Mouse (Mus musculus) lung, postnatal 4 days (tissue): ENCODE results near the gene Tas2r126.
"Not testable (repeated sequence)": the region's sequence is repeated elsewhere in the genome, so short reads cannot be mapped to it uniquely, and the experiment has no call there.

Source experiments
- DNase-seq, 2 experiments: peaks; one replicate each; pipeline ENCODE4 v3.0.0; 2021

The Tas2r126 gene

DNA sequence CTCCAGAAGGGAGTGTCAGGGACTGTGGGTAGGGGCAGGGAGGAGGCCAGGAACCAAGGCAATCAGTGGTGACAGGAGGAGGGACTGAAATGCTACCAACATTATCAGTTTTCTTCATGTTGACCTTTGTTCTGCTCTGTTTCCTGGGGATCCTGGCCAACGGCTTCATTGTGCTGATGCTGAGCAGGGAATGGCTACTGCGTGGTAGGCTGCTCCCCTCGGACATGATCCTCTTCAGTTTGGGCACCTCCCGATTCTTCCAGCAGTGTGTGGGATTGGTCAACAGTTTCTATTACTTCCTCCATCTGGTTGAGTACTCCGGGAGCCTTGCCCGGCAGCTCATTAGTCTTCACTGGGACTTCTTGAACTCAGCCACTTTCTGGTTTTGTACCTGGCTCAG lies at the start of gene Tas2r126:
Gene Tas2r126, plus strand, starts transcription at position 90 of the 400 bp plus-strand sequence.
- no peak for DNase-seq

DNA sequence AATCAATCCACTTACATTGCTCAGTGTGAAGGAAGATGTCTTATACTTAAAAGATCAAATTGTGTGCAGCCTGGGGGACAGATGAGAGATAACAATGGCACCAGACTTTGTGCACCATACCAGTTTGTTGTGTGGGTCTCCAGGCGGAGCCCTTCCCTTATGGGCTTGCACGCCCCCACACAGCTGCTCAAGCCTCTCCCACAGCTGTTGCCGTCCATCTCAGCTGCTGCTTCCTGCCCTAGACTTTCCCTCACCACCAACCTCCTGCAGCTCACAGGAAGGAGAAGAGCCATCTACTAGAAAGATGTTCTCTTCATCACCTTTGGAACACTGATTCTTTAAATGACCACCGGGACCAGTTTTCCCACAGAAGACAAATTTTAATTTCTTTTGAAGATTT lies 48.7 kb upstream of the Tas2r126 start:
- DNase-seq = no peak

DNA sequence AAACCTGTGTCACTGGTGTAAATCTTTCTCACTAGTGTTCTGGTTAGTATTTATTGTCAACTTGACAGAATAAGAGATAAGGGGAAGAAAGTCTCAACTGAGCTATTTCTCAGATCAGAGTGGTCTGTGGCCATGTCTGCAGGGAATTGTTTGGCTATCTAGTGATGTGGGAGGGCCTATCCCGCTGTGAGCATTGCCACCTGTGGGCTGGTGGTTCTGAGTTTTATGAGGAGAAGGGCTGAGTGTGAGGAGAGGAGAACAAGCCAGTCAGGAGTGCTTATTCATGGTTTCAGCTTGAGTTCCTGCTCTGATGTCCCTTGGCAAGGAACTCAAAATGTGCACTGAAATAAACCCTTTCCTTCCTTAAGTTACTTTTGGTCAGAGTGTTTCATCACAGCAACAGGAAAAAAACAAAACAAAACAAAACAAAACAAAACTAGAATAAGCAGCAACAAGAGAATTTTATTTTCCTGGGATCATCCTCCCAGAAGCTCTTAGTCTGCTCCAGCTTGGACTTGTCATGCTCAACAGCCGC lies 42.5 kb upstream of the Tas2r126 start:
- peak in 1 of 2 experiments; percentile 42 for DNase-seq

DNA sequence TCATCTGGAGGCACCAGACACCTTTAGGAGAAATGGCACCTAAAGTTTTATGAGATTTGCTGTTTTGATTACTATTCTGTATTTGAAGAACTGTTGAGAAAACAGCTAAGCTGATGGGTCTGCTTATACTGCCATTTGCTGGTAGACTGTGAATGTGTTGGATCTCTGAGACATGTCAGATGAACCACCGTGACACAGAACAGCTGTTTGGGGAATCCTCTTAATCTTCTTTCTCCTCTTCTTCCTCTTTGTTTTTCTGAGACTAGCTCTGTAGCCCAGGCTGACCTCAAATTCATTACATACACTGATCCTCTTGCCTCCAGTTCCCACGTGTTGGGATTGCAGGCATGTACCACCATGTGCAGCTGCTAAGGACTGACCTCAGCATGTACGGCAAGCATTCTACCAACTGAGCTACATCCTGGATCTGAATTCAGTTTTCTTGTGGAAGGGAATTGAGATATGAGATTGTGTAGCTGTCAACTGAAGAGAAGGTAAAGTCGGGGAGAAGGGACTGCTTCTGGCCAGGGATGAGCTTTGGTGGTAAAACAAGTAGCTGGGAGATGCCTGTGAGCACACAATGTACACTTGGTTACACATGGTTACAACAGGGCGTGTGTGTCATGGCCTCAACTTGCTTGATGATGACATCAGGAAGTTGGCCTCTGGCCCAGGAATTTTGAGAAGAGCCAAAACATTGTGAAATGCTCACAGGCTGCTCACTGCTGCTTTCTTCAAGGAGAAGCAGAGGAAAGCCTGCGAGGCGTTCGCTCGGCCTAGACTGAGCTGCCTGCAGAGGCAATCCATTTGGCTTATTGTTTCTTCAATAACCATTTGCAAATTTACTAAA lies 38.1 kb upstream of the Tas2r126 start:
- DNase-seq = peak; percentile 92 to 93

DNA sequence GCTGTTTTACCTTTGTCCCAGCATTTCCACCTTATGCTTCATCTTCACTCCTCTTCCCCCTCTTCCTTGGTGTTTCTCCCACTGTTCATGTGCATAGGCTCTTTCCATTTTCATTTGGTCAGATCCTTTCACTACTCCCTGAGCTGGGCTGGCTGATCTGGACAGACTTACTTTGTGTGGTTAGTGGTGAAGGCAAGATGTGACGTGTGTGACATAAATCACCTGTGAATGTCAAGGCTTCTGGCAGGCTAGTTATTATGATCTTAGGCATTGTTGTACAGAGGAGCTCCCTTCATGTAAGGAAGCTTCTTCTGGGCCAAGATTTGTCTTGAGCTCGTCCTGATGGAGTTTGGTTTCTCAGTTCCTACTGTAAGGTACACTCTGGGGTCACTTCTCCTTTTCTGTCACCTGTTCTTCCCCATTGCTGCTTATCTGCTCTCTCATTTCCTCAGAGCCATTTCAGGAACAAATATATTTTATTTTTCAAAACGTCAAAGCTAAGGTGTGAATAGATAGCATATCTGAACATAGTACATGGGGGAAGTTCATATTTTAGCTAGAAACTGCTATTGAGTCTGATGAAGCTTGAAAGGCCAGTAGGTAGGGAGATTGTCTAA lies 37.2 kb upstream of the Tas2r126 start:
- DNase-seq = no peak

DNA sequence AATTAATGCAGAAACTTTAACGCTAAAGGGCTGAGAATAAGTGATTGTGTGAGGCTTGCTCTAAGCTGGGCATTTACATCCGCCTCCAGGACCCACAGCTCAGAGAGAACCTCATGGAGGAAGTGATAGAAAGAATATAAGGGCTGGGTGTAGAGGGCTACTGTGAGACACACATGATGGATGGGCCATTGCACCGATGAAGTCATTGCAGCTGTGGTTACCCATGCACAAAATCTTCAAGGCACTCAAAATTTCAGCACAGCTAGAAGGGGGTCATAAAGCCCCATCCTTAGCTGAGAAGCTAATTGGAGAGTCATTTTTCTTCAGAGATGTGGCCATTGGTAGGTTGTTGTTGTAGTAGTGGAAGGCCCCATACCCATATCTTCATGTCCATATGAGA lies 36.0 kb upstream of the Tas2r126 start:
- DNase-seq = peak in 1 of 2 experiments; percentile 7

DNA sequence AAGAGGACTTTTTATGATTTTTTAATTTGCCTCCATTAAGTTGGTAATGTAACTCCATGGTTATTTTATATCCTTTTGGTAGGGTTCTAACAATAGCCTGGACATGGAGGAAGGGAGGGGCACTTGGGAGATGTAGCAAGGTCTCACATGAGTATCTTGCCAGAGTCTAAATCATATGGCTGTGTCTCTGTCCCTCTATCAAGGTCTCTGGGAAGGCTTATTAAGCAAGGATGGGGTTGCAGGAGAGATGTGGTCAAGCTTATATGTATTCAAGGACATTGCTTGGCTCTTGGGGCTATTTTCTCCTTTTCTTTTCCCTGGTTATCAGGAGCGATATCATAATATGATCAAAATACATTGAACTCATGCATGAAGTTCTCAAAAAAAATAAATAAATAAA lies 35.3 kb upstream of the Tas2r126 start:
- DNase-seq = no peak

DNA sequence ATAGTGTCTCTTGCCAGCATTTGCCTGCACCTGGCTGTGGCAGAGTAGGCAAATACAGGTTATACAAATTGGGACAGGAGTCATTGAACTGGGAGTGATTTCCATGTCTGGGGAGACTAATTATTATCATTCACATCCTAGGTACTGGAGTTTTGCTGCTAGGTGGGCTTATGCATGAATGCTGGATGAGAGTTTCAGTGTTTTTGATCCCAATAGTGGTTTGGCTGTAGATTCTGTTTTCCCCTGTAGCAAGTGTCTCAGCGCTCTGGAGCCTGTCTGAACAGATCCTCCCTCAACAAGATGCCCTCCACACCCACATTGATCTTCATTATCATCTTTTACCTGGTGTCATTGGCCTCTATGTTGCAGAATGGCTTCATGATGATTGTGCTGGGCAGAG lies 34.4 kb upstream of the Tas2r126 start, which contains the start of gene Tas2r143:
Gene Tas2r143, plus strand, starts transcription at position 301 of the 400 bp plus-strand sequence.
- no peak for DNase-seq

DNA sequence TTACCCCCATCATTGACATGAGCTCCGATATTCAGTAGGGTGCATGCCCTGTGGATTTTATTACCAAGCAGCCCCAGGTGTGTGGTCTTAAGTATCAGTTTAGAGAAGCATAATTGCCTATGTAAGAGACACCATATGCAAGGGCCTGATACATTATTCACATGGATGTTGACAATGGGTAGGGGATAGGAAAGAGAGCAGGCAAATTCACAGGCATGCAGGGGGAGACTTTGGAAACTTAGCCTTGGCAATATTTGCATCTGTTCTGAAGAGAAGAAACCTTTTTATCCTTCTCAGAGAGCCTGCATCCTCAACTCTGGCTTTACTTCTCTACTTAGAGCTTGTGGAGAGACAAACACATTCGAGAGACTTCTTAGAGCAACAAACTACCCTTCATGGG lies 29.2 kb upstream of the Tas2r126 start, which contains the start of gene Tas2r135:
Gene Tas2r135, plus strand, starts transcription at position 301 of the 400 bp plus-strand sequence.
- no peak for DNase-seq

DNA sequence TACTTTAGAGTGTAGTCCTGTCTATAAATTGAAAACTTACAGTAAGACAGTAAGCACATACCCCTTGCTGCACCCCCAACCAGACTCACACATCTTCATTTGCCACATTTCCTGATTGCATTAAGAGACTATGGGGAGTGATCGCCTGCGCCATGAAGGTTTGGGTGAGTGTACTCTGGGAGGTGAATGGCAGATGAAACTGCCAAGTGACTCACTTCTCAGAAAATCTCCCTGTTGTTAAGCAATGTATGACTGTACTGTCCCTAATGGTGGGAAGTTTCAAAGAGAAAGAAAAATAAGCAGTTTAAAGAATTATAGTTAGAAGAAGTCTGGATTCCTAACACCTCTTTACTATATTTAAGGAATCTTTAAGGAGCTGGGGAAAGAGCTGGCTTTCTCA lies 14.9 kb upstream of the Tas2r126 start:
- no peak for DNase-seq

DNA sequence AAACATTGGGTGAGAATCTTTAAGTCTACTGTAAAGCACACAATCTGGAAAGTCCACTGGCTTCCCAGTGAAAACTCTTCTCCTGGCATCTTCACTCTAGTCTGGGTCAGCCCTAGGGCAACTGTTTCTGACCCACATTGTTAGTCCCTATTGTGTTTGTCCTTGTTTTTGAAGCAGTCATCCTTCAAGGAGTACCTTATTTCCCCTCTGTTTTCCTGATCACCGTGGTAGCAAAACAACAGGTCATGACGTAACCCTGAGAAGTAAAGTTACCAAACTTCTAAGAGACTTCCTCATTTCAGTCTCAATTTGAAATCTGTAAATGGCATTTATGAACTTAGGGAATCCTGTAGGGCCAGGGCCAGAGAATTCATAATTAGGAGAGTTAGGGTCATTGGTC lies 12.9 kb upstream of the Tas2r126 start:
- peak in 1 of 2 experiments; percentile 18 for DNase-seq

DNA sequence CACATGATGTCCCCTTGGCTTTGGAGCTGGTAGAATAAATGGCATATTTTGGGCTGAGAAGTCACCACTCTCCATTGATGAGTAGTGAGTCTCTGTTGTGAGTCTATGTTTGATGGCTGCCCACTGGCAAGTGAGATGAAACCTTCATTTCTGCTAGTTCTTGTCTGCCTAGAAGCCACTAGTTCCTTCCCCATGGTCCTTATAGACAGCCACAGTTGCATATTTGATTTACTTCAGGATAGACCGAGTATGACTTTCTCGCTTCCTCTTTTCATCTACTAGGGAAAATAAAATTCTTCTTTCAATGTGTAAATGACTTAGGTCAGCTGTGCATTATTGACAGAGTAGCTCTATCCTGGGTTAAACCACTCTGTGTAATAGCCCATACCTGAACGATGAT lies 9.9 kb upstream of the Tas2r126 start:
- no peak for DNase-seq

DNA sequence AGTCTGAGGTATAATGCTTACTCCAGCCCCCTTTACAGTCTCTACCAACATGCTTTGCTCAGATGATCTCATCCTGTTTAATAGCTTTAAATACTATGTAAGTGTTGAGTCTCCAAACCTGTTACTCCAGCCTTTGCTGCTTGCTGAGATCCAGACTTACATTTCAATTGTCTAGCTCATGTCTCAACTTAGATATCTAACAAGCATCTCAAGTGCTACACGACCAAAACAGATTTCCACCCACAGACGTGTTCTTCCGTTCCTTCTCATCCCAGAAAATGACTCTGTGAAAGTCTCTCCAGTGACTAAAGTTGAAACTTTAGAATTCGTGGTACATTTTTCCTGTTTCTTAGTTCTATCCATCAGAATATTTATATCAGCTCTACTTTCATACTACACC lies 8.0 kb upstream of the Tas2r126 start:
- DNase-seq = no peak

DNA sequence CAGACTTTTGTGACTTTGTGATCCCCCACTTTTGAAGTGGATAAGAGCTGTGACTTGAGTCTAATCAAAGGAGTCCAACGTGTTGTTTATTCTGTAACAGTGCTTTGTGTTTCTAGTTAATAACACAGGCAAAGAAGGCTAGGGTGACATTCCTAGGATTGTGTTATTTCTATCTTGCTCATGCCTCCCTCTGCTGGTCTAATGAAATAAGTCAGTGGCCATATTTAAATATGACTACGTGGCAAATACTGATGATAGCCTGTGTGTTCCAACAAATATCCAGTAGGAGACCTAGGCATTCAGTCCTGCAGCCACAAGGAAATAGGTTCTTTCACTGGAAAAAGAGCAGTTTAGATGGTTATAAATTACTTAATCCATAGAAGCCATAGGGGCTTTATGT lies 781 bp upstream of the Tas2r126 start:
- no peak for DNase-seq

DNA sequence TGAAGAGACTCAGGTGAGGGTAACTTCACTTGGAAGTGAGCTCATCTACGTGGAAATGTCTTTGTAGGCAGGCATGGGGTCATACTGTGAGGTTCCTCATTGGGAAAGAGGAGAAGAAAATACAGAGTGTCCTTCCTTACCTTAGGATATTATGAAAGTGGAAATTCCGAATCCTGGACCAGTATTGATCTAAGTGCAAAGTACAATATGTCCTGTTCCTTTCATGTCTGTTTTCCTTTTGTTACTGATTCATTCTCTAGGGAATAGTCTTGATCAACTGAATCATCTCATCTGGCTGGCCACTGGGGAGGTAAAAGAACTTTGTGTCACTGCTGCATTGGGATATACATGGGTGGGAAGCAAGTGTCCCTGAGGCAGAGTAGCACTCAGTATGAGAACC lies 1.2 kb downstream of the Tas2r126 start:
- no peak for DNase-seq

DNA sequence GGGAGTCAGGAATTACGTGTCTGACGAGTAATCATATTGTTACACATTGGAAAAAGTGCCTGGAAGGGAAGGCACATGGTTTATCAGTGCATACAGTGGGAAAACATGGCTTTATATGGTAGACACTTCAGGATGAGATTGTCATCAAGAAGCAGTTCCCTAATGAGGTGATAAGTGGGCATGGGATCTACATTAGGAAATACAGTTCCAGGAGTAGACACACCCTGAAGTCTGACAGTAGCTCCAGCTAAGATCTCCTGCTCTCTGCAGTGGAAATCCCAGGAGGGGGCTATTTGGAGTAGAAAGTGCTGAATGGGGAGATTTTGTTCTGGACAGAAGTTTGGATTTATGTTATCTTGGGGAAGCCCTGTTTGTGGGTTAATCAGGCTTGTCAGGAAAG lies 7.1 kb downstream of the Tas2r126 start:
- no peak for DNase-seq

DNA sequence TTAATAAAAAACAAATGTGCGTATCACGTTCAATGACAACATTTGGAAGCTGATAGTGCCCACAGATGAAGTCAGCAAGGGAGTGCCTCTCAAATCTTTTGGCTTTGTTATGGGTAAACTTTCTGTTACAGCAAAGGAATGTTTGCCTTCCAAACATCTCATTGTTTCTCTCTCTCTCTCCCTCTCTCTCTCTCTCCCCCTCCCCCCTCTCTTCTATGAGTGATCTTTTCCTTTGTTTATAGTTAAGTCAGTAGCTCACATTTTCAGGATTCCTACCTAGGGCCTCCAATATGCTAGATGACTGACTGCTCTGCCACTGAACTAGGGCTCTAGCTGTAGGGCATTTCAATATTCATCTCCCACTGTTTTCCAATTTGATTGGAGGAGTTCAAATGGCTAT lies 10.2 kb downstream of the Tas2r126 start:
- no peak for DNase-seq

DNA sequence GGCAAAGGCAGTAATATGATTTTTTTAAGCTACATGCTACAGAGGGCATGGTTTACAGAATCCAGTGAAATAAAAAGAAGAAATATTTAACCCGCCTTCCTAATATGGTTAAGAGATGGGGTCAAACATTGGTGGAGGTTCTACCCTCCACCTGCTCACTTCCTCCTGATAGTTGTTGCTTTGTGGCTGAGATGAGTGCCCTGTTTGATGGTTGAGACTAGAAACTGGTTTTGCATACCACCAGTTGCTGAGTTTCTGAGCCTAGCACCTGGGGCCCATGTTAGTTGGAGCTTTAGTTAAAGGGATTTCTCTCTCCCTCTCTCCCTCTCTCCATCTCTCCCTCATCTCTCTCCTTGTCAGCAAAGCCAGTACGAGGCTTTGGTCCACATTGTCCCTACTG lies 13.0 kb downstream of the Tas2r126 start:
- DNase-seq = no peak

DNA sequence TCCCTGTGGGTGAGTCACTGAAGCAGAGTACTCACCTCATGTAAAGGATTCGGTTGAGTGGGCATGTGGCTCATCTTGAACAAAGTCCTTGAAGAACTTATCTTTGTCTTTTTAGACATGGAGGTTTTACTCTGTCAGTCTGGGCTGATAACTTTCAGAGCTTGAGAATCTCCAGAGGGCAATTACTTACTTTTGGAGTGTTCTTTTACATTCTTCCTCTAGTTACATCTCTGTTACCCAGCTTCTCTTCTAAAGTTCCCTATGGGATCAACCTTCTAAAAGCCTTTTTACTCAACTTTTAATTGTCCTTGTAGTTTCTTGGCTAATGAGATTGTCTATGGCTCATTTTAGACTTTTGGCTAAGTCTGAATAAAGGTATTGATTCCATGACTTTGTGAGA lies 30.8 kb downstream of the Tas2r126 start, which contains the start of gene Olfr458:
Gene Olfr458, minus strand, starts transcription at position 101 of the 400 bp plus-strand sequence.
- no peak for DNase-seq

DNA sequence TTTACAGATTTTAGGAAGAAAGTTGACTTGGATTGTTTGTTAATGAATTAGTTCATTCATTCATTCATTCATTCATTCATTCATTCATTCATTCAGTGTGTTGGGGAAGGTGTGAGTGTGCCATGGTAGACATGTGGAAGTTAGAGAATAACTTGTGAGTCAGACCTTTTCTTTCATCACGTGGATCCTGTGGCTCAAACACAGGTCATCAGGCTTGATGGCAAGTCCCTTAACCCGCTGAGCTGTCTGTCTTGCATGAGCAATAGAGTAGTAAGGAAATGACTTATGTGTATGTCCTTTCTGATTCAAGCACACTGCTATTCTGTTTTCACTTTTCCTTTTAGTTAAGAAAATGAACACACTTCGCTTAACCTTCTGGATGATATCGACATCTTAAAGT lies 36.2 kb downstream of the Tas2r126 start:
- DNase-seq = no peak

DNA sequence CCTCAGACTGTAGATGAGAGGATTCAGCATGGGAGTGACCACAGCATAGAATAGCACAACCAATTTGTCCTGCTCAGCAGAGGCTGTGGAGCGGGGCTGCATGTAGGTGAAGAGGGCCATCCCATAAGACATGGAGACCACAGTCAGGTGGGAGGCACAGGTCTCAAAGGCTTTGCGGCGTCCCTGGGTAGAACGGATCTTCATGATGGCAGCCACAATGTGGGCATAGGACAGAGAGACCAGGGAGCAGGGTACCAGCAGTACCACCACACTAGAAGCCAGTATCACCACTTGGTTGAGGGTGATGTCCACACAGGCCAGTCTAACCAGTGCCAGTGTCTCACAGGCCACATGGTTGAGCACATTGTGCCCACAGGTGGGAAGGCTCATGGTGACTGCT lies 37.0 kb downstream of the Tas2r126 start:
- DNase-seq = not testable (repeated sequence)

DNA sequence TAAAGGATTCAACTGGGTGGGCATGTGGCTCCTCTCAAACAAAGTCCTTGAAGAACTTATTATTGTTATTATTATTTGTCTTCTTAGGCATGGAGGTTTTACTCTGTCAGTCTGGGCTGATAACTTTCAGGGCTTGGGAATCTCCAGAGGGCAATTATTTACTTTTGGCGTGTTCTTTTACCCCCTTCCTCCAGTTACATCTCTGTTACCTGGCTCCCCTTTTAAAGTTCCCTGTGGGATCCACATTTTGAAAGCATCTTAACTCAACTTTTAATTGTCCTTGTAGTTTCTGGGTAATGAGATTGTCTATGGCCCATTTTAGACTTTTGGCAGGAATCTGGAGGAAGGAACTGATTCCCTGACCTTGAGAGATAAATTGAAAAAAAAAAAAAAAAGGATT lies 41.9 kb downstream of the Tas2r126 start, which contains the start of gene Olfr457:
Gene Olfr457, minus strand, starts transcription at position 101 of the 400 bp plus-strand sequence.
- no peak for DNase-seq

DNA sequence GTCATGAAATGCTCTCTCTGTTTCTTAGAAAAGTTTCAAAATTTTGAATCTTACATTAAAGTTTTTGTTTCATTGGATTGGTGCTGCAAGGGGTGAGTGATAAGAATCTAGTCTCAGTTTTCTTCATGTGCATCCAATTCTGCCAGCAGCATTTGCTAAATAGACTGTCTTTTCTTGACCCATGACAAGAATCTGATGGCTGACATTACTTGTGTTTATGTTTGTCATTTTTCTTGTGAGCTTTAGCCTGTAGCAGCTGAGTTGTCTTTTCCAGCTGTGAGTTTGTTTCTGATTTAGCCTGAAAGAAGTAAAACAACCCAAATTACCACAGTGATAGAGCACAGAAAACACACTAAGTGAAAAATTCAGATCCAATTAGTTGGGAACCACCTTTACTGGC lies 50.3 kb downstream of the Tas2r126 start:
- no peak for DNase-seq
